Mouse (Mus musculus) 416B (cell line): Measurements from ENCODE around the gene Pgap2.
"Not testable (repeated sequence)": the region's sequence is repeated elsewhere in the genome, so short reads cannot be mapped to it uniquely, and the experiment has no call there.

Source experiments
- DNase-seq: peaks from one replicate; pipeline ENCODE4 v3.0.0; 2011; ENCODE audit warnings: low read depth

Pgap2 gene

DNA sequence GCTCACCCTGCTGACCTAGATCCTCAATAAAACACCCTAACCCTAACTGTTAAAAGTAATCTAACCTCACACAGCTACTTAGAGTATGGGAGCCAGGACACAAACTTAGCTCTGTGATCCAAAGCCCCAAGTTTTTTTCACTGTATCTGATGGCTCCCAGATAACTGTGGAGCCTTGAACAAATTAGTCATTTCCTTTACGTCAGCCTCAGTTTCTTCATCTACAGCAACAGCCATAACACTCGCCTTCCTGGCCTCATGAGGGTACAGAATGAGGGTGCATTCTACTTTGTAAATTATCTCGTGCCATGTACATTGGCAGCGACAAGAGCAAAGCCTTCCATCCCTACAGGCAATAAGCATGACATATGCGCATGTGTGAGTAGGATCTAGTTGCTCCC, 32.4 kb downstream of the Pgap2 start:
- peak; percentile 97 for DNase-seq

DNA sequence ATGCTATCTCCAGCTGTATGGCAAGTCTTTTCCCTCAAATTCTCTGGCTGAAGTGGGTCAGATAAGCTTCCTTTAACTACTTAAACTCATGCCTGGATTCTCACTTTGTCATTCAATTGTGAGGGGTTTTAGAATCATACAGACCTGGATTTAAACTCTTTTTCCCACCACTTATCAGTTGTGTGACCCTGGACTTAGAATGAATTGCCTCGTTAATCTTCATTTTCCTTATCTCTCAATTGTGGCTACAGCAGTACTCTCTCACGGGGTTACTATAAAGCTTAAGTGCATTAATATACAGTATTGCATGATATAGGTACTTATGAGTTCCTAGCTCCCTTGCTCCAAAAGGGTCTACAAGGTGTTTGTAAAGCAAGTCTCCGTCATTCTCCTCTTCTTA, 32.9 kb downstream of the Pgap2 start:
- no peak for DNase-seq

- peak; percentile 95 for DNase-seq
These were observed 33.9 kb downstream of the Pgap2 start for GRCm38 (mm10) chr7:102243870-102244269.

GRCm38 (mm10) chr7:102244782-102245535, 35.0 kb downstream of the Pgap2 start:
- DNase-seq = peak; percentile 62

DNA sequence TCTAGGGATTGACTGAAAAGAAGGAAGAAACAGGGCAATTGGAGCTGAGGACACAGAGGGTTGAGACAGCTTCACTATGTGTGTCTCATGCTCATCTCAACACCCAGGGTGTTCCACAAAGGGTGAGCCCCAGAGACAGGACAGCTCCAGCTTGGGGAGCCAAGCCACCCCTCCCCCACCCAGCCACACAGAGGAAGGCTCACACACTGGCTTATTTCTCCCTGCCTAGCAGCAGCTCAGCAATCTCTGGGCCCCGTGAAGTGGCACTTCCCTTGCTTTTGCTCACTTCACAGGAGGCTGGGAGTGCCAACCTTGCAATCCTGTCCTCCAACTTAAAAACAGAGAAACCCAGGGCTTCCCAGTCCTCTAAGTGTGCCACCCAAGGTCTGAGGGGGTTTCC, 35.8 kb downstream of the Pgap2 start:
- peak; percentile 58 for DNase-seq

DNA sequence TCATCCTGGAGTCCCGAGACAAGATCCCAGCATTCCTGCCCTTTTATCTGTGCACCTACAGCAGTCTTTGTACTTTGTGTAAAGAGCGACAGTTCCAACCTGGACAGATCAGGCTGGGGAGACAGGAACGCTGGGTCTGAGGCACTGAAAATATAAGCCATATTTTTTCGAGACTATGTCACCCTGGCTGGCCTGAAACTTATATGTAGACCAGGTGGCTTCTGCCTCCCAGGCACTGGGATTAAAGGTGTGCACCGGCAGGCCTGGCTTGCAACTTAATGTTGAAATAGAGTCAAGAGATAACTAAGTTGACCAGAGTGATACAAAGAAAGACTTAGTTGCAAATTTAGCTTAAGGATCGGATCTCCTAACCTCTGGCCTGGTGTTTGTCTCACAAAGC, 36.3 kb downstream of the Pgap2 start:
- no peak for DNase-seq

DNA sequence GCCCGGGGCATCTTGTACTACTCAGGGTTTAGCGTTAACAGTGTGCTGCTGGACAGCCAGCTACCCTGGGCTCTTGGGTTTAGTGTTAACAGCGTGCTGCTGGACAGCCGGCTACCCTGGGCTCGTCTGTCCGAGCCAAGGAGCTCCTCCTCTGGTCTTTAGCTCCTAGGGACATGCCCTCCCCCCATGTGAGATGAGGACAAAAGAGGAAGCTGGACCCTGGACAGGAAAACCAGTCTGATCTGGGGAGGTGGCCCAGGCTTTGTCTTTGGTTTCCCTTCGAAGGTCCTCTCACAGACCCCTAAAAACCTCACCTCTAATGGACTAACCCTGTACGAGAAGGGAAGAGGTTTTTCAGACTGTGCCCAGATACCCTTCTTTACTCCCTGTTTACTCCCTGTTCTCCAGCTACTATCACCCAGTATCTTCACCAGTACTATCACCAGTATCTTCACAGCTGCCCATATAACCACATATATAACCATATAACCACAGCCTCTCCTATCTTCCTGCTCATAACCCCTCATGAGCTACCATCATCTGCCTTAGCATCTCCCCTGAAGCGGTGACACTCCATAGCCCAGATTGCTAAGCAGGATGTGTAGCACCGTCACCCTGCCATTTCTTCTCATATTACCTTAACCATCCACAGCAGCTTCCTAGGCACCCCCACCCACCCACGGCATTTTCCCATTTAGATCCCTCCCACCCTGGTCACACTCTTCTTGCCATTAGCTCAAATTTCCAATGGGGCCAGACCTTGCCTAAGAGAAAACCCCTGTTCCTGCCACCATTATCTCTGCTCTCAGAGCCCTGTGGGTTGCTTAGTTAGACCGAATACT, 37.2 kb downstream of the Pgap2 start:
- DNase-seq = peak; percentile 89

DNA sequence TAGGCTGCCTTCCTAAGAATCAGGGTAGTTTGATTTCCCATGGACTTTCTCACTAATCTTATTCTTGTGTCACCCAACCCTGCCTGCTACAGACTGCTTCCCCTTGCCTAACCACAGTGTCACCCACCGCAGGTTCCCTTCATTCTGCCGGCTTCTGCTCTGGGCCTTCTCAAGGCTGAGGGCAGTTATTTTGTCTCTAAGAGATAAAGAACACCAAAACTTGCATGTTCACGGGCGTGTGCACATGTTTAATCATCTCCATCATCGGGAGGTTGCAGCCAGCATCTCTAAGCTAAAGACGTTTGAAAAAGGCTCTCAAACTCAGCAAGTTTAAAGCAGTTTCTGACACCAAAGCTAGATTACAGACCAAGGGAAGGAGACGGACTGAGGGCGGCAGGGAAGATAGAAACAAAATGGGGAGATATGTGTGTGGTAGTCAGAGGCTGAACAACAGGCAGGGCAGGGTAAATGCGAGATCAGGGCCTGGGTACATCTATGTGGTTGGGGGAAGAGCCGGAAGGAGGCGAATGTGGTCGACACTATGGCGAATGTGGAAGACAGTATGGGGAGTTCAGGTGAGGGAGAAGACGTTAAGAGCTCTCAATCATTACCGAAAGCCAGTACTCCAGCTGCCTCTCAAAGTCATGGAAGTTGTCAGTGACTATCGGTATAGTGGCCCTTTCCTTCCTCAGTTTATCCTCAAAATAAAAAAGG, 38.8 kb downstream of the Pgap2 start:
- DNase-seq = peak; percentile 77

GRCm38 (mm10) chr7:102249531-102249895, 39.5 kb downstream of the Pgap2 start:
- DNase-seq = peak; percentile 65

GRCm38 (mm10) chr7:102249896-102250630, 40.1 kb downstream of the Pgap2 start:
- DNase-seq = peak; percentile 85

DNA sequence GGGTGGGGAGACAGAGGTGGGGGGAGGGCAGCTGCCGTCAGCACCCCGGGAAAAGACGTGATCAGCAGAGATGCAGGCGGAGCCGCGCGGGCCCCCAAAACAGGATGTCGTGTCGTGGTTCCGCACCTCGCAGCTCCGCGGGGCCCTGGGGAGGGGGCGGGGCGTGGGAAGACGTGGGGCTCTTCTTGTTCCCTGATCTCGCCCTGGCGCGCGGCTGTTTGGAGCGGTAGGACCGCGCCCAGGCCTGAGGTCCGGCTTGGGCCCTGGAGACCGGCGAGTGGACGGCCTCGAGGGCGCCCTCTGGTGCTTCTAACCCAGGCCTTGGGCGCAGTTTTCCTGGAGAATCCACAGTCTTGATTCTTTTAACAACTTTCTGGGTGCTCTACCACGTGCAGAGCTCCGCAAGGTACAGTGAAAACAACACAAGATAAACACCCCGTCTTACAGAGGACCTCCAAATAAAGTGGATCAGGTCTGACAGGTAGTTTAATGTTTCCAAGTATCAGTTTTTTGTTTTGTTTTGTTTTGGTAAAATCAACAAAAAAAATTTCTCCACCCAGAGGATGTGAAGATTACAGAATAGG, 40.7 kb downstream of the Pgap2 start:
- DNase-seq = peak; percentile 93

GRCm38 (mm10) chr7:102253631-102254030, 43.6 kb downstream of the Pgap2 start:
- no peak for DNase-seq

DNA sequence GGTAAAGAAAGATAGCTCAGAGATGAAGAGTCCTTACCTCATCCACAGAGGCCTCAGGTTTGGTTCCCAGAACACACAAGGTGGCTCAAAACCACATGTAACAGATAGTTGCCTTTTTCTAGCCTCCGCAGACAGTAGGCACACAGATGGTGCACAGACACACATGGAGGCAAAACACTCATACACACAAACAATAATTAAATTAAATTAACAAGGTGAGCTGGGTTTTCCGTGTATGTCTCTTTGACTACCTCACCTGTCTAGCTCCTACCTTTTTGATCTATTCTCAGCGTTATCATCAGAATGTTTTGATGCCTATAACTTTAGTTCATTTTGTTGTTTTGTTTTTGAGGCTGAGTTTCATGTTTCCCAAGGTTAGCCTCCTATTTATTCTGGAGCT, 45.9 kb downstream of the Pgap2 start, which contains the start of gene Rhog:
TSS of gene Rhog (minus strand) at position 101 of the 400 bp plus-strand sequence.
- DNase-seq = no peak

DNA sequence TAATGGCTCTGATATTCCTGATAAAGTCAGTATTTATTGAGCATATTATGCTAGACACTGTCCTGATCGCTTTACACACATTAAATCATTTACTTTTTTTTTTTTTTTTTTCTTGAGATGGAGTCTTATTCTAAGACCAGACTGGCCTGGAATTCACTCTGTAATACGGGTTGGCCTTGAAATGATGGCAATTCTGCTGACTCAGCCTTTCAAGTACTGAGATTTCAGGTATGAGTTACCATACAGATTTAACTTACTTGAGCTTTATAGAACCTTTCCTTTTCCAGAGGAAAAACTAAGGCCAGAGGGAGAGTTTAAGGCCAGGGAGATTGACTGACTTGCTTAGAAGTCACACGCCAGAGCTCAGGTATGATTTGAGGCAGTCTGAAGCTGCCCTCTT, 46.6 kb downstream of the Pgap2 start:
- DNase-seq = no peak

GRCm38 (mm10) chr7:102258189-102258588, 48.2 kb downstream of the Pgap2 start:
- DNase-seq = peak; percentile 83

DNA sequence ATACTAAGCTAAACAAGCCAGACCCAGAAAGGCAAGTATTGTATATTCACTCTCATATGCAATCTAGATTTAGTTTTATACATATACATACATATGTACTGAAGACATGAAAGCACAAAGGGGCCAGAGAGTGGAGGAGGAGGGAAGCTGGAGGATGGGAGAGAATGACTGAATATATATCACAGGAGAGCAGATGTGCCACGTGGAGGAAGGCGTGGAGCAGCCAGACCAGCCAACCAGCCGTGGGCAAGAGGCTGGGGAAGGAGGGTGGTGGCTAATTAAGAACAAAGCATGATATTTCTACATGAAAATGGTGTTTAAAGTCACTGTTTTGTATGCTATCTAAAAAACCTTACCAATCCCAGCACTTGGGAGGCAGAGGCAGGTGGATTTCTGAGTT, 48.7 kb downstream of the Pgap2 start:
- DNase-seq = no peak

- DNase-seq = peak; percentile 60
These were observed 49.9 kb downstream of the Pgap2 start for GRCm38 (mm10) chr7:102259716-102260479.

- DNase-seq = no peak
These were observed 50.5 kb downstream of the Pgap2 start for GRCm38 (mm10) chr7:102260518-102260917.

GRCm38 (mm10) chr7:102263020-102263419, 53.0 kb downstream of the Pgap2 start:
- DNase-seq = peak; percentile 48

GRCm38 (mm10) chr7:102266021-102266400, 56.0 kb downstream of the Pgap2 start:
- DNase-seq = not testable (repeated sequence)
